18 mouse cellular contexts compared by ENCODE assay signal in the genomic region with DNA sequence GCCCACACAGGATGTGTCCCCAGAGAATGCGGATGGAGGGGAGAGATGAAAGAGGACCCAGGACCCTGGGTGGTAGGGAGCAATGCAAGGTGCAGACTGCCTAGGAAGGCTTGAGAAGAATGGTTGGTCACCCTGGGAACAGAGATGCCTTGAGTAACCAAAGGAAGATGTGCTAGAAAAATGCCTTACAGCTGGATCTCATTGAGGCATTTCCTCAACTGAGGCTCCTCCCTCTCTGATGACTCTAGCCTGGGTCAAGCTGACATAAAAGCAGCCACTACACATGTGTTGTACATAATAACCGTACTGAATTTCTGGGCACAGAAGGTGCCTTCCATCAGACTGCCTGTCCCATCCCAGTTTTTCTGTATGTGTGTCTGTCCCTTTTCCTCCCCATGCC.
"Had no signal": no experiment of that assay in that cellular context is flagged by ENCODE, and none has a peak within 500 bp of the region (broad histone marks: within the 10 kb centered on the region; RNA-seq: fewer than 3 reads in every experiment).

No protein-coding gene starts in this region.

- H3K9ac ChIP-seq: liver, embryonic 14.5 days; liver, postnatal 0 days; lung, embryonic 14.5 days; midbrain, embryonic 12.5 days; midbrain, embryonic 15.5 days; neural tube, embryonic 12.5 days; neural tube, embryonic 15.5 days had no signal

- H3K27ac ChIP-seq: kidney, postnatal 0 days; layer of hippocampus, adult 2 months; liver, embryonic 14.5 days; macrophage; midbrain, embryonic 12.5 days; midbrain, embryonic 15.5 days; neural tube, embryonic 12.5 days; neural tube, embryonic 15.5 days had no signal

- ATAC-seq: liver, postnatal 0 days; lung, postnatal 0 days; midbrain, embryonic 15.5 days had no signal

- H3K9me3 ChIP-seq: midbrain, embryonic 12.5 days; midbrain, embryonic 15.5 days; neural tube, embryonic 12.5 days; neural tube, embryonic 15.5 days had no signal

- H3K27me3 ChIP-seq: midbrain, embryonic 12.5 days; midbrain, embryonic 15.5 days; neural tube, embryonic 12.5 days had no signal

- H3K4me1 ChIP-seq: midbrain, embryonic 12.5 days; midbrain, embryonic 15.5 days; neural tube, embryonic 12.5 days; neural tube, embryonic 15.5 days had no signal

- H3K4me2 ChIP-seq: liver, embryonic 11.5 days; lung, embryonic 14.5 days; midbrain, embryonic 12.5 days; midbrain, embryonic 15.5 days; neural tube, embryonic 12.5 days; neural tube, embryonic 15.5 days had no signal

- H3K4me3 ChIP-seq: layer of hippocampus, adult 2 months; midbrain, embryonic 12.5 days; midbrain, embryonic 15.5 days; neural tube, embryonic 12.5 days; neural tube, embryonic 15.5 days had no signal

- DNase-seq: kidney, postnatal 25 days; layer of hippocampus, adult 9-11 months; liver, postnatal 0 days; lung, embryonic 14.5 days; right cerebral cortex, postnatal 25 days; spleen, adult 18-20 months; thymus, adult 18-20 months; thymus, postnatal 36 days had no signal

- H3K36me3 ChIP-seq: midbrain, embryonic 12.5 days; midbrain, embryonic 15.5 days; neural tube, embryonic 12.5 days; neural tube, embryonic 15.5 days had no signal
